Comparison of ENCODE assay signal across 14 mouse cellular contexts in the genomic region with DNA sequence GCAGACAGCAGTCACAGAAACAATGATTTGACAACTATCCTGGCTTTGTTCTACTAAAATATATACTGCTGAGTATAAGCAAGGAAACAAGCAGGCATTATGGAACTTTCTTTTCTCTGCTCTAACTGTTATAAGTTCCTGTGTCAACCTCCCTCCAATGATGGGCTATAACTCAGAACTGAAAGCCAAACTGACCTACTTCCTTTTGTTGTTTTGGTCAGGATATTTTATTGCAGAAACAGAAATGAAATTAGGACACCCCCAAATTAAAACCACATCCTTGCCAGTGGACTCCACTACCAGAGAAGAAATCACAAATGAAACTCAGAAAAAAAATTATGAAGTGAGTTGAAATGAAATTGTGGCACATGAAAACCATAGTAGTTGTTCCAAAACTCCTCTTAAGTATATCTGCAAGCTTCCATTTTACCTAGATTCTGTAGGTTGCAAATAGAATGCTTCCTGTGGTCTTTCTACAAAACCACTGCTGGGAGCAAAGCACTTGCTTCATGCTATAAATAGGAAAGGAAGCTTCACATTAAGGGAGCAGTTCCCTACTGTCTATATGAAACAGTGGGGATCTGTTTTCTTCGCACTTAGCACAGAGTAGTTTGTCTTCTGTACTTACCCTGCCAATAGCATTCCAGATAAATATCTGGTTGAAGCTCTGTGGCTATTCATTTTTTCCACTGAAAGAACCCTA.
"Had no signal": no experiment of that assay in that cellular context is flagged by ENCODE, and none has a peak within 500 bp of the region (broad histone marks: within the 10 kb centered on the region; RNA-seq: fewer than 3 reads in every experiment).

No protein-coding gene starts in this region.

- ATAC-seq: midbrain, embryonic 16.5 days had no signal

- DNase-seq: lung, adult 18-20 months; lung, embryonic 14.5 days; lung, postnatal 10 days; lung, postnatal 4 days; midbrain, embryonic 14.5 days; retina, postnatal 1 day; right cerebral cortex, adult 18-20 months; right cerebral cortex, postnatal 25 days; right cerebral cortex, postnatal 4 days; spleen, adult 18-20 months; thymus, adult 18-20 months; thymus, postnatal 25 days; thymus, postnatal 4 days had no signal
